Mouse (Mus musculus) lung, postnatal 4 days (tissue): ENCODE data around the gene Bbs2.
A peak's percentile ranks its signal among the peaks of the same experiment; 100 is the strongest.
"Not testable (repeated sequence)": the region's sequence is repeated elsewhere in the genome, so short reads cannot be mapped to it uniquely, and the experiment has no call there.

ENCODE experiments used
- DNase-seq, 2 experiments: peaks; one replicate each; pipeline ENCODE4 v3.0.0; 2021

The Bbs2 gene

DNA sequence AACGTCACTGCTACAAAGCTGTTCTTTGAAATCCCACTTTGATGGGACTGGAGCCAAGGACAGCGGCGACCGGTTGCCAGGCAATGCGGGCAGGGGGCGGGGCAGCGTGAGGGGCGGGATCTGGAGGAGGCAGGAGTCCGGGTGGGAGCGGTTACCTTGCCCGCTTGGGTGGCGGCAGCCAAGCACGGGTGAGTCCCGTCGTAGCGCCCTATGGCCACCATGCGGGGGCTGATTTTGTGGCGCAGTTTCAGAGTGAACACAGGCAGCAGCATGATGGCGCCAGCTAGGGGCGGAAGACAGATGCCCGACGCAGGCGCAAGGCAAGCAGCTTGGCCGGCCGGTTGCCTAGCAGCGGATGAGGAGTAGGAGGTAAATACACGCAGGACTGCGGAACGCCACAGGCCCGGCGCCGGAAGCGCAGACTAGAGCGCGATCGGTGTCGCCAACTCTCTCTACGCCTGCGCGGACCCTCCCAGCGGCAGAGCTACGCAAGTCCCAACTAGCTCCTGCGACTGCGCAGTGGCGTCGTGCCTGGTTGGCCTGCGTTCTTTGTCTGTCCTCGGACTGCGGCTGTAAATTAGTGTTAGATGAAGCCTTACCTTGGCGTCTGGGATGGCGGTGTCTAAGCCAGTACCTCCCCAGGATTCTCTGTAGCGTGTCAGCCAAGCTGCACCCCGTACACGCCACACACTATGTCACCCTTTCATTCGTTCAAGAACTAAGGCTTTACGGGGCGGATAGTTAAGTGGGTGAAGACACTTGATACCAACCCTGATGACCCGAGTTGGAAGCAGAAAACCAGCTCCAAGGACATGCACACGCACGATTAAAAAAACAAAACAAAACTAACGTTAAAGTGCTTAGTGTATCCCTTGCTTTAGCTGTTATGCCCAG is at the start of gene Bbs2:
TSS of gene Bbs2 (minus strand) at position 848 of the 894 bp plus-strand sequence.
- DNase-seq = peak; percentile 99 to 100

DNA sequence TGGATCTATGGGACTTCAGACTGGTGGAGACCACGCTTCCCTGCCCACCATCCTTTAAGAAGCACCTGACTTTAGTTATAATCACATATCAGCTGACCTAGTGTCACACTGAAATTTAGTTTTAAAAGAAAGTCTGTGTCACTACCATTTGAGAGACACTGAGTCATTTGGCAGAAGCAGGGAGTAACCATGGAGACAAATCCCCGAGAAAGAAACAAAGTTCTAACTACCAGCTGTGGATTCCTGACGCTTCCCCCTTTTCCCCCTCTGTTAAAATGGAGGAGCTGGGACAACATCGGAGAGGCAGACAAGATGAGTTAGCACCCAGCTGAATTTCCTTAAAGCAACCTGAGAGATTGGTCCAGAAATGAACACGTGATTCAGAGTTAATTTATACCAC is 49.5 kb upstream of the Bbs2 start:
- DNase-seq = no peak

DNA sequence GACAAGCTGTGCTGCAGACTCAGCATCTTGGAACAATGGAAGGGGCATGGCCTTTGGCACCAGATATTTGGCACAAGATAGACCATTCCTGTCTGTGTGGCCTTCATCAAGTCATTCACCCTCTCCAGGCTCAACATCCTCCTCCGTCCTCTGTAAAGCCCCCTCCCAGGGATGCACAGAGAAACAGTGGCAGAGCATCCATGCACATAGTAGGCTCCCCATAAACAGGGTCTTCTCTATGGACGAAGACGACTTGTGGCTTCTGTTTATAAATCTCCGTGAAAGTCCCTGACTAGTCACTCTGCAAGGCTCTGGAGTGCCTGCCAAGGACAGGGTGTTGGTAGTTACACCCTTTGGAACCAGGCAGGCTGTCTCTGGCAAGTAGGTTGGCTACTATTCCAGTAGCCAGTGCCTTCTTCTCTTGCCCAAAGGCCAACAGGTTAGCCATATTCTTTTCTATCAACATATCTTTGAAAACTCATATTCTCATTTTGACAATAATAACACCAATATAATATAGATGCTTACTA is 41.6 kb upstream of the Bbs2 start:
- no peak for DNase-seq

DNA sequence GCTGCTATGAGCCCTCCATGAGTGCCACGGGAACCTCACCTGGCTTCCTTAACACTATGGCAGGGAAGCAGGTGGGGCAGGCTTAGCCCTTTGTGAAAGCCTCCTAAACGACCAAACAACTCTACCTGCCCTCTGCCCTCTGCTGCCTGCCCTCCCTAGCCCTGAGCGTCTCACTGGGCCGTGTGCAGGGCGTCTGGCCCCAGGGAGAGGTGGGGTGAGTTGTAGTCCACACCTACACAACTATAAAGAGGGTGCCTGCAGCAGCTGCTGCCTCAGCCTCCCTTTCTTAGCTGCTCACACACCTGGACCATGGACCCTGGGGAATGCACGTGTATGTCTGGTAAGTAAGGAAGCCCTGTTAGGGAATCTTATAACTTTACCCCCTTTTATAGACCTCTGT is 38.2 kb upstream of the Bbs2 start, which contains the start of gene Mt4:
TSS of gene Mt4 (plus strand) at position 265 of the 400 bp plus-strand sequence.
- no peak for DNase-seq

DNA sequence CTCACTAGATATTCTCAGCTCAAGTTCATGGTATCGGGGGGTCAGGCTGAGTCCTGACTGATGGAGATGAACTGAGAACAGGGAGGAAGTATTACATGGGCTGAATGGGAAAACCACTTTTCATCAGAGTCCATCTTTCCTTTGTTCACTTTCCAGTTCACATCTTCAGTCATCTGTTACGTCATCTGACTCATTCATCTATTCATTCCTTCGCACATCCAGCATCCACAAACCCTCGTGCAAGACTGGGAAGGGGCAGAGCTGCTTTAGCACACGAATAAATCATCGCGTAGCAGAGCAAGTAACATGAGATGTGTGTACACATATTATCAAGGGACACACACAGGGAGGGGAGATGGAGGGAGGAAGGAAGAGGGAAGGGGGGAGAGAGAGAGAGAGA is 37.5 kb upstream of the Bbs2 start:
- no peak for DNase-seq

DNA sequence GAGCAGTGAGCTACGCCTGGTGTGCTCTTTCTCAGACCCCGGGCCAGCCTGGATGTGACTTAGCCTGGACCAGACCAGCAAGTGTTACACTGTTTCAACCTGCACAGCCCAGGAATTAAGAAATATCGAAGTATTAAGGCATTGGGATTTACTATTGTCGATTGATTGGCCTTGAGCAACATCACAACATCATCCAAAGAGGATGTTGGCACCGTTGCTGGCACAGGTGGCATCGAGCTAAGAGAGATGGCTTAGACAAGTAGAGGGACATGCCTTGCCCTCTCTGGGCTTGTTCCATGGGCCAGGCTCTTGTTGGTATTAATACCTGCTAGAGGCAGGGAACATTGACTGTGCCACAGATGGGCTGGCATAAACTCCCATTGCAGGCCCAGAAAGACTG is 36.8 kb upstream of the Bbs2 start:
- DNase-seq = no peak

DNA sequence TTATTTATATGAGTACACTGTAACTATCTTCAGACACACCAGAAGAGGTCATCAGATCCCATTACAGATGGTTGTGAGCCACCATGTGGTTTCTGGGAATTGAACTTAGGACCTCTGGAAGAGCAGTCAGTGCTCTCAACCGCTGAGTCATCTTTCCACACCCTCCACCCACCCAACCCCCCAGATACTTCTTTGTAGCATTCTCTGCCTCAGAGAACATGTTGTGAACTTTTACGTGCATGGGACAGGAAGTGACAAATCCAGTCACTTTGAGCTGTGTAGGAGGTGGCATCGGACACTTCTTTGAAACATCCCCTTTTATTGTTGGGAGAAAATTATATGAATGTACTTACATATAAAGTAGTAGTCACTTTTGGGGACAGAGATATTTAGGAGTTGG is 35.9 kb upstream of the Bbs2 start:
- DNase-seq = not testable (repeated sequence)

DNA sequence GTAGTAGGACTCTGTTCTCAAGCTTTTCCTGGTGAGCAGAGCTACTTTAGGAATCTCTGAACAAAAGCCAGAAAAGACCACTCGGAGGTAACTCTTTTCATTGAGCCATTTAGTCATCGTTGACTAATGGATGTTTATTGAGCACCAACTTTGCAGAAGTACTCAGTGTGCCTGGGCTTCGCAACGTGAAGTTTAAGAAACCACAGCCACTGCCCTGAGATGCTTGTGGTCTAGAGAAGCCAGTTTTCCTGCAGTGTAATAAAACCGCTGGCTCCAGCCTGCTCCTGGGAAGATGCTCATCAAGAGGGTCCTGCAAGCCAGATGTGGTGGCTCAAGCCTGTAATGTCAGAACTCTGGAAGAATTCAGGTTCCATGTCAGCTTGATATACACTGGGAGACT is 33.4 kb upstream of the Bbs2 start:
- DNase-seq = no peak

DNA sequence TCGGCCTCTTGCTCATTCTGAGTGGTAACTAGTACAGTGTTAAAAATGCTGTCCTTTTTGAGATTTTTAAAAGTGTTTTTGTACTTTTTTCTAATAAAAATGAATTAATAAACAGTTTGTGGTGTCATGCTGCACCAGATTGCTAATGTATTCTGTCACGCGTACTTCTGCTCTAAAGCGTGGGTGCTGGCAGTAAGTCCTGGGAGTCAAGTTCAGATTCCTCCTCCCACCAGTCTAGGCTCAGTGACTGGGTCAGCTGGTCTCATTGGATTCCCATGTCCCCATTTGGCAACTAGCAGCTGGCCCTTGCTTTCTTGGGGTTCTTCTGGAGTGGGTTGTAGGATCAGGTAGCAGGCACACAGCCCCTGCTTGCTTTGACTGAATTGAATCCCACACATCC is 31.4 kb upstream of the Bbs2 start:
- no peak for DNase-seq

DNA sequence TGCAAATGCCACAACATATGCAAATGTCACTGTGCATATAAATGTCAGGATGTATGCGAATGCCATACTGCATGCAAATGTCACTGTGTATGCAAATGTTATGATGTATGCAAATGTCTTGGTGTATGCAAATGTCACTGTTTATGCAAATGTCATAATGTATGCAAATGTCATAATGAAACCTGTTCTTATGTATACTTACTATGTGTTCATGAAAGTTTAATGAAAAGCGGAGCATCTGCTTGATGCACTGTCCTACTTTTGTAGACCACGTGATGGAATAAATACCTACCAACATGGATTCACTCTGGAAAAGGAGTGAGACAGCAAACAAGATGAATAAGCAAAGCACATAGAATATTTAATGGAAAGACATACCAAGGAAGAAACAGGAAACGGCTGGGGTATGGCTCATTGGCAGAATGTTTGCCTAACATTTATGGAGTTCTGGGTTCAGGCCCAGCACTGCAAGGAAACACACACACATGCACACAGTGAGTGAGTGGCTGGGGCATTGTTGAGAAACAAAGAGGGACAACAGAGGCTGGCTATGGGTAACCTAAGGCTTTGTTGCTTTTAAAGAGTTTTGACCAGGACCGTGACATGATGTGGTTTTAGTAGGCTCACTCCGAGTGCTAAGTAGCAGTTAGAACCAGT is 30.5 kb upstream of the Bbs2 start:
- DNase-seq = no peak

DNA sequence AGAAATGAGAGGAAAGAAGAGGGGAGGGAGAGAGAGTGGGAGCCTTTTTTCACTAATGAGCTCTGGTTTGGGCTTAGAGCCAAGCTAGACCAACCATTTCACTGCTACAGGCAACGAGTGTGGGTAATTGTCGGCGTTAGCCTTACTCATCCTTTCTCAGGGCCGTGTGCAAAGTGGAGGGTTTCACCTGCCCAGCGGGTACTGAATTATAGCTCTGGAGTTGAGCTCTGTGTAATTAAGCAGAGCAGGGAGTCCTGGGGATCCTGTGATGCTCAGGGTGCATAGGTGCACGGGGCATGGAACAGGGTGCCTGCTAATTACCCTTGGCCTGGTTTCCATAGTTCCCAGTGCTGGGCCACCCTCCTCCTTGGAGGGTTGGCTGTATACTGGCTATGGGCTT is 29.0 kb upstream of the Bbs2 start:
- no peak for DNase-seq

DNA sequence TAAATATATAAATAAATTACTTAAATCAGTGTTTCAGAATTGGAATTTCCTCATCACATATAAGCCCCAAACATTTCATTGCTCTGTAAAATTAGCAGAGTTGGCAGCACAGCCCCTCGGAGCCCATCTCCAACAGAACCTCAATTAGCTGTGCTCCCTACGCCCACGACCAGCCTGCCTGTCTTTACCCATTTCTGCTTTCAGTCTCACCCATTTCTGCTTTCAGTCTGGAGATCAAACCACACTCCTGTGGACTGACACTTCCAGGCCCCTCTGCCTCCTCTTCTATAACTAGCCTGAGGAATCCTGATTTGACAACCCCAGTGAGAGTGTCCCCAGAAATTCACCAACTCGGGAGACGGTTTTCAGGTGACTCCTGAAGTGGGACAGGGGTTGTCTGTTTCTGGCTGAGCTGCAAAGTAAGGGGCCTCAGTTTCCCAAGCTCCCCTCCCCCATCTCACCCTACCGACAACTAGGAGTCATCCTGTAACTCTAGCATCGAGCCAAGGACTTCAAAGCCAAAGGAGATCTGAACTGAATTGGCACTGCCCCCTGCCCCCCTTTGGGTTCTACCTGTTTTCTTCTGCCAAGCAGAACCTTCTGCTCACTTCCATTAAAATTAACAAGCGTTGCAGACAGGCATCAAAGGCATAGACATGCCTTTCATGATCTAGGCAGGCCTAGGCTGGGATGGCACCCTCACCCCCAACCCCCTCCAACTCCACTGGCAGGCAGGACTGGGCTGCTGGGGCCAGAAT is 24.2 kb upstream of the Bbs2 start:
- no peak for DNase-seq

DNA sequence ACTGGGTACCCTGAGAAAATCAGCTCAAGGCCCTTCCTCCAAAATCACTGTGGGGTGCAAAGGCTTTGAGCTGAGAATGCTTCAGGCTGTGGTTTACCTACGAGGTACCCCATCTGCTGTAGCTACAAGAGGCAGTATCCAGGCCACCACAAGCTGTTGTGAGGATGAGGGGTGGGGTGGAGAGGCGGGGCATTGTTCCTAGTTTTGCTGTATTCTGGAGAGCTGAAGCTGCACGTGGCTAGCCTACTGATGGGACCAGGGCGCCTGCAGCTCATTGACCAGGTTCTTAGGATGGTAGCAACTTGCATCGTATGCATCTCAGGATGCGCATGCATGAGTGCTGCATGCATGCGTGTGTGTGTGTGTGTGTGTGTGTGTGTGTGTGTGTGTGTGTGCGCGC is 22.9 kb upstream of the Bbs2 start:
- no peak for DNase-seq

DNA sequence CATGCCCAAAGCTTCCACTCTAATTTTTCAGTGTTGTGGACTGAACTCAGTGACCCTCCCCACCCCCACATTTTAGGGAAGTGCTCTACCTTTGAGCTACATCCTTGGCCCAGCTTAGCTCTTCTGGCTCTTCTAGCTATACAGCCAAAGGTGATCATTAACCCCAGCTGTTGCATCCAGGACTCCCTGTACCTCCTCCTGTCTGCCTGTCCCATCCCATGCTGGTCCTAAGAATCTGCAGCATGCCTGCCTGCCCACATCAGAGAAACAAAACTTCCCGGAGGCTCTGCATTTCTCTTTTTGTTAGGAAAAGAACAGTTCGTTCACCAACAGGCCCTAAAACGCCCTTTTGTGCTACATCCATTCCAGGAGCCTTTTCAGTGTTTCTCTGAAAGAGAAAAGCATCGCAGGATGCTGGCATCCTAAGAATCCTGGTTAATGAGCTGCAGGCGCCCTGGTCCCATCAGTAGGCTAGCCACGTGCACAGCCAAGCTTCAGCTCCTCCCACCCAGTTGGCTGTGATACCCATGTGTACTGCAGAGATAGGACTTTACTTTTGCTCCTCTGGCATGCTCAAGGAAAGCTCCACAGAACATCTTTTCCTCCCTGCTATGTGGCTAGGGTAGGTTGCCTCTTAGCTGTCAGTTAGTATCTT is 20.2 kb upstream of the Bbs2 start:
- DNase-seq = no peak

DNA sequence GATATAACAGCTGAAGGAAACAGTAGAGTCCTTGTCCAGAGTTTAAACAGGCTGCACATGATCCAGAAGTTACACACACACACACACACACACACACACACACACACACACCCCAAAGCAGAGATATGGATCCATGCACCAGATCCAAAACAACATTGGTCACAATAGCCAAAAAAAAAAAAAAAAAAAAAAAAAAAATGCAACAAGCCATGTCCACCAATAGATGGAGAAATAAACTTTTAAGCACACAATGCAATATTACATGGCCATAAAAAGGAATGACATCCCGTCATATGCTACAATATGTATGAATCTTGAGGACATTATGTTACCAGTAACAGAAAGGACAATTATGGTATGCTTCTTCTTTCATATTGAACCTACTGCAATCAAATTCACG is 15.2 kb upstream of the Bbs2 start:
- DNase-seq = no peak

DNA sequence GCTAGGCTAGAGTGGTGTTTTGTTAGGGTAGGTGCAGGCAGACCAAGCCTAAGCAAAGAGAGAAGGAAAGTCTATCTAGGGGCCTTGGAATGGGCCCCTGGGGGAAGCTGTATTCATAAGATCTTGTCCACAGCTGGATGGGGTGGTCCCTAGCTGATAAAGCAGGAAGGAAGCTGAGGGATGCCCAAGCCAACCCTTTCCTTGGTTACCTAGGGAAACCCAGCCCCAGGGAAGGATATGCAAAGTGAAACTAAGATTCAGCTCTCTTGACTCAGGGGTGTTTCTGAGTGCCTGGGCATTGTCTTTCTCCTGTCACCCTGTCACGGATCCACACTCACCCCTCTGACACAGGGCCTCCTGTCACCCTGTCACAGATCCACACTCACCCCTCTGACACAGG is 14.7 kb upstream of the Bbs2 start:
- DNase-seq = no peak

DNA sequence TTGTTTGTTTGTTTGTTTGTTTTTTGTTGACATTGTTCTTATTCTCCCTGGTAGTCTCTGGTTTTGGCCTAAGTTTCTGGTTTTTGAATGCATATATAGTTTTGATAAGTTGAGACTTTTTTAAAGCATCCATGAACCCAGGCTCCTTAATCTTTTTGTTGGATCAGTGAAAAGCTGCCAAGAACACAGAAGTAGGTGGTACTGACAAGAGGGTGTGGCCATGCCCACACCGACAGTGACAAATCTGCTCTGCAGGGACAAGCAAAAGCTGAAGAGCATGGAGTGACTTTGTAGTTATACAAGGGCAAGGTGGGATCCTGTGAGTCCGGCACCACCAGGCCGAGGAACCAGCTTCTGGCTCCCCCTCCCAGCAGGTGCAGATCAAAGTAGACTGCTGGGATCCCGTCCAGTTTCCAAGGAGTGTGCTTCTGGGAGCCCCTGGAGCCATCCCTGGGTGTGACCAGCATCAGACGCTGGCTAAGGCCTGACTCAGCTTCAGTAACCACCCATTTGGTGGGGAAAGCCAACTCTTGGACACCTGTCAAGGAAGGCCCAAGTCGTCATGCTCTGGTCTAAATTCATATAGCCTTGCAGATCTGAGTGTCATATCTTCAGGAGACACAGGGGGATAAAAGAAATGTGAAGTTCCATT is 11.9 kb upstream of the Bbs2 start:
- no peak for DNase-seq

DNA sequence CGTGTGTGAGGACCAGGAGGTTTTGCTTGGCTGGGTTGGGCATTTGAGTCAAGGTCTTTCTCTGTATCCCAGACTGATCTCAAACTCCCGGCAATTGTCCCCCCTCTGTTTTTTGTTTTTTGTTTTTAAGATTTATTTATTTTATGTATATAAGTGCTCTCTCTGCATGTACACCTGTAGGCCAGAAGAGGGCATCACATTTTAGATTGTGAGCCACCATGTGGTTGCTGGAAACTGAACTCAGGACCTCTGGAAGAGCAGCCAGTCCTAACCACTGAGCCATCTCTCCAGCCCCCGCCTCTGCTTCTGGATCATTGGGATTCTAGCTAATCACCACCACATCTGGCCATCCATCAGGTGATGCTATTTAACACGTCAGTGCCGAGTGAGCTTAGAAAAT is 11.1 kb upstream of the Bbs2 start:
- DNase-seq = no peak

DNA sequence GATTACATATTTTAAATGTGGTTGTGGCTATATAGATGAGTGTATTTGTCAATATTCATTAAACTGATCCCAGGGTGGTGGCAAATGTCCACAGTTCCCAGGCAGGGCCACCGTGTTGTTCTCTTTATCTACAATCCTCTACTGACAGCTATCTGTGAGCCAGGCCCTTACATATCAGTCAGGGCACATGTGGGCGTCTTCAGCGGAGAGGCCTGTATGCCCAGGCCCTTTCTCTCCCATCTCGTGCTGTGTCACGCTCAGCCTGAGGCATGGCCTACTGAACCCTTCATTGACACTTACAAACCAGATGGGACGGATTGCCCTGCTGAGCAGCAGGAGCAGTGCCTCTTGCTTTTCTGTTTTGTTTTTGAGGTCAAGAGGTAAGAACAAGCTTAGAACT is 10.7 kb upstream of the Bbs2 start:
- no peak for DNase-seq

DNA sequence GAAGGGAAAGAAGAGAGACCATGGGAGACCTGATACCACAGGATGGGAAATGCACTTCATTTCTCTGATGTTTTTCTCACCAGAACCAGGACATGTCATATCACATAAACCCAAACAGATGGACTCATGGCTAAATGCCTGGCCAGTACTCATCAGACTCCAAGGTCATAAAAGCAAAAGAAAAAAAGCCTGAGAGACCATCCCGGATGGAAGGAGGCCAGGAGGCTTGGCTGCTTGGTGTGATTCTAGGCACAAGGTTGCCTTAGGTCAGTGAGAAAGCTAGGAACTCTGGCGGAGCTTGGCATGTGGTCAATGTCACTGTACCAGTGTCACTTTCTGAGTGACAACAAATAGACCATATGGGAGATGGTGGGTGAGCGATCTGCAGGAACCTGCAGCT is 9.1 kb upstream of the Bbs2 start:
- peak in 1 of 2 experiments; percentile 31 for DNase-seq

DNA sequence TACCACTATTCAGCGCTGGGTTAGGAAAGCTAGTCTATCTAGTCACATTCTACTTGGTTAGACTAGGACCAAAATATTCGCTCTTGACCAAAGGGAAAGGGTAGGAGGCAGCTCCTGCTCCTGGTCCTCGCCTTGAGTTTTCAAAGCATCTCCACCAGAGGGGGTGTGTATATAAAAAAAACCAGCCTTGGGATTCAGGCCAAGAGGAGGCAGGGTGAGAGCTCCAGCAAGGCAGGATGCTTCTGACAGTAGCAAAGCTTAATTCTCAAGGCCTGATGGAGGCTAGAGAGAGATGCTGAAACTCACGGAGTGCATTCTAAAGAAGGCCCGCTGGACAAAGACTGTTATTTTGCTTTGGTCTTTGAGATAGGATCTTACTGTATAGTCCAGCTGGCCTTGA is 5.4 kb upstream of the Bbs2 start:
- peak in 1 of 2 experiments; percentile 31 for DNase-seq

DNA sequence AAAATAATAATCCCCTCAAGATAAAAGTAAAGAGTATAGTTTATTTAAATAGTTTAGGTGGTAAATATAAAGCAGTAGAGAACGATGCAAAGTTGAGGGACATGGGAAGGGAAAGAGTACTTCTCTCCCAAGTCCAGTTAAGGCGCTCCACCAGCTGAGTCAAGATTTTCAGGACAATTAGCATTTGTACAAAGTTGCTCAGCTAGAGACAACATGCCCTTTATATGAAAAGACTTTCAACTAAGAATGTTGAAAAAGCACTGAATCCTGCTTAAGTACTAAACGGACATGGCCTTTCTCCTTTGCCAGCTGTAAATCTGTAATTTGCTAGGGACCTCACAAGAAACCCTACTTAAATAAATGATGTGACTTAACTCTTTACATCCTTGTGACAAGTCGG is 268 bp upstream of the Bbs2 start:
- DNase-seq = no peak
